Mouse (Mus musculus) cerebral cortex, adult 2 months (tissue): ENCODE data around the gene Bak1.

ENCODE experiments used
- WGBS: fragments of 180-500 bp; shearing (Covaris S2); methylation state at CpG from one replicate; pipeline ENCODE4 v1.1.7; 2018; 5-methylcytosine and 5-hydroxymethylcytosine counted together

Gene Bak1

GRCm38 (mm10) chr17:27048445-27049239 is 19.8 kb upstream of the Bak1 start:
- 66% methylated on average over 14 of the region's 14 CpGs for WGBS

- WGBS, result 82% methylated on average over 14 of the region's 14 CpGs
Observed at GRCm38 (mm10) chr17:27047762-27048444, 19.1 kb upstream of the Bak1 start.

GRCm38 (mm10) chr17:27045164-27045563 is 16.4 kb upstream of the Bak1 start:
- WGBS, result 97% methylated on average over 6 of the region's 6 CpGs

GRCm38 (mm10) chr17:27042840-27043239 is 14.0 kb upstream of the Bak1 start:
- 73% methylated on average over 6 of the region's 6 CpGs for WGBS

GRCm38 (mm10) chr17:27041787-27042055 is 12.9 kb upstream of the Bak1 start:
- 96% methylated on average over 2 of the region's 2 CpGs for WGBS

- 49% methylated on average over 13 of the region's 13 CpGs for WGBS
Observed at GRCm38 (mm10) chr17:27041046-27041786, 12.4 kb upstream of the Bak1 start.

GRCm38 (mm10) chr17:27040304-27041045 is 11.7 kb upstream of the Bak1 start:
- WGBS, result 42% methylated on average over 20 of the region's 20 CpGs

- WGBS, result 80% methylated on average over 10 of the region's 10 CpGs
Observed at GRCm38 (mm10) chr17:27039432-27040102, 10.8 kb upstream of the Bak1 start.

GRCm38 (mm10) chr17:27038335-27039050 is 9.7 kb upstream of the Bak1 start:
- 52% methylated on average over 18 of the region's 18 CpGs for WGBS

GRCm38 (mm10) chr17:27036465-27036864 is 7.7 kb upstream of the Bak1 start:
- 82% methylated on average over 7 of the region's 7 CpGs for WGBS

- under 1% methylated on average over 14 of the region's 14 CpGs for WGBS
Observed at GRCm38 (mm10) chr17:27032869-27033268, 4.1 kb upstream of the Bak1 start.

- 63% methylated on average over 7 of the region's 7 CpGs for WGBS
Observed at GRCm38 (mm10) chr17:27032328-27032727, 3.5 kb upstream of the Bak1 start.

GRCm38 (mm10) chr17:27030896-27031295 is 2.1 kb upstream of the Bak1 start:
- 93% methylated on average over 4 of the region's 4 CpGs for WGBS

GRCm38 (mm10) chr17:27029431-27029830 is 622 bp upstream of the Bak1 start:
- WGBS, result 90% methylated on average over 14 of the region's 14 CpGs

- WGBS, result under 1% methylated on average over 19 of the region's 19 CpGs
Observed at GRCm38 (mm10) chr17:27028284-27028795, 469 bp downstream of the Bak1 start.

- WGBS, result 19% methylated on average over 12 of the region's 12 CpGs
Observed at GRCm38 (mm10) chr17:27027460-27028283, 1.1 kb downstream of the Bak1 start.

GRCm38 (mm10) chr17:27025951-27026350 is 2.9 kb downstream of the Bak1 start:
- WGBS, result 87% methylated on average over 3 of the region's 3 CpGs

- WGBS, result 92% methylated on average over 17 of the region's 17 CpGs
Observed at GRCm38 (mm10) chr17:27025326-27025902, 3.4 kb downstream of the Bak1 start.

GRCm38 (mm10) chr17:27023342-27023741 is 5.5 kb downstream of the Bak1 start:
- 79% methylated on average over 4 of the region's 4 CpGs for WGBS
